Mouse (Mus musculus) heart, embryonic 14.5 days (tissue): Measurements from ENCODE around the gene Csnk2b. TPM values are rescaled to one million over a fixed set of nuclear protein-coding genes. Genes with fewer than 3 reads are reported as not detected.

Experiments used
- ATAC-seq: fragments of 200-750 bp; cut with Nextera tagmentation; 2 replicates; pipeline ENCODE4 v1.8.0; 2017; ENCODE audit warnings: low read depth, moderate TSS enrichment; ENCODE audit not compliant: insufficient number of reproducible peaks, insufficient read depth, low FRiP score
- H3K27ac ChIP-seq, 2 experiments: fragments of 200-500 bp in 1 of 2; fragments of 300-500 bp in 1 of 2; sonication (generic) in 1 of 2; replicated peaks in 1 of 2; 2 replicates each; pipeline ENCODE4 v1.5.1; 2012 to 2014; ENCODE audit warnings: low read depth in 2 of 2, low read length in 2 of 2, control low read depth in 1 of 2, mild to moderate bottlenecking in 1 of 2, mixed read lengths in 1 of 2; ENCODE audit not compliant: control insufficient read depth in 1 of 2, insufficient read depth in 1 of 2
- H3K27me3 ChIP-seq: fragments of 300-500 bp; sonication (generic); 2 replicates; pipeline ENCODE4 v1.6.1; 2014; ENCODE audit warnings: mild to moderate bottlenecking, low read length, control low read depth; ENCODE audit not compliant: control insufficient read depth, insufficient read depth
- H3K36me3 ChIP-seq: fragments of 300-500 bp; sonication (generic); 2 replicates; pipeline ENCODE4 v1.6.1; 2014; ENCODE audit warnings: mild to moderate bottlenecking, control low read depth, low read length, mixed read lengths; ENCODE audit not compliant: control insufficient read depth, insufficient read depth
- H3K4me1 ChIP-seq, 2 experiments: fragments of 200-500 bp in 1 of 2; fragments of 300-500 bp in 1 of 2; sonication (generic) in 1 of 2; 2 replicates each; pipeline ENCODE4 v1.6.1; 2012 to 2014; ENCODE audit warnings: low read length in 2 of 2, control low read depth in 1 of 2, mixed read lengths in 1 of 2; ENCODE audit not compliant: control insufficient read depth in 2 of 2, insufficient read depth in 2 of 2
- H3K4me2 ChIP-seq: fragments of 300-500 bp; sonication (generic); 2 replicates; pipeline ENCODE4 v1.6.1; 2014; ENCODE audit warnings: mild to moderate bottlenecking, low read length
- H3K4me3 ChIP-seq, 2 experiments: fragments of 200-500 bp in 1 of 2; fragments of 300-500 bp in 1 of 2; sonication (generic) in 1 of 2; 2 replicates each; pipeline ENCODE4 v1.5.1; 2012 to 2014; ENCODE audit warnings: low read length in 2 of 2, mild to moderate bottlenecking in 2 of 2, control low read depth in 1 of 2, low read depth in 1 of 2, moderate library complexity in 1 of 2; ENCODE audit not compliant: control insufficient read depth in 1 of 2, insufficient read depth in 1 of 2
- H3K9ac ChIP-seq: fragments of 300-500 bp; sonication (generic); 2 replicates; pipeline ENCODE4 v1.6.1; 2014; ENCODE audit warnings: mild to moderate bottlenecking, low read length
- H3K9me3 ChIP-seq: fragments of 300-500 bp; sonication (generic); 2 replicates; pipeline ENCODE4 v1.6.1; 2016; ENCODE audit warnings: low read length, control low read depth; ENCODE audit not compliant: control insufficient read depth
- WGBS: fragments of 180-500 bp; shearing (Covaris S2); extraction: QIAGEN DNeasy Blood & Tissue Kit; methylation state at CpG from one replicate; pipeline ENCODE4 v1.1.7; 2014; 5-methylcytosine and 5-hydroxymethylcytosine counted together
- polyA plus RNA-seq: library from polyadenylated mRNA; unstranded; fragments of >200 nt; fragmentation: Nextera tagmentation; extraction: Ambion mirVana; gene quantifications from 2 replicates; pipeline ENCODE4 v1.2.1, GENCODE M21; 2014

Csnk2b gene
- polyA plus RNA-seq, 1 experiment from 2014 or later: 234 TPM

GRCm38 (mm10) chr17:35092403-35093198, 29.3 kb downstream of the Csnk2b start:
- Histone ChIP-seq H3K4me1 (peaks cover 5 to 10% of the 10 kb centered on the region in 2 experiments), H3K4me2 (no peak overlapping the region), H3K27me3 (no peaks in the 10 kb centered on the region), H3K36me3 (peaks cover 64% of the 10 kb centered on the region), H3K4me3 (no peak overlapping the region), H3K27ac (no peak overlapping the region), H3K9me3 (no peaks in the 10 kb centered on the region), H3K9ac (no peak overlapping the region)
- ATAC-seq: no peak
- WGBS: 90% methylated on average over 14 of the region's 14 CpGs

GRCm38 (mm10) chr17:35090166-35090932, 31.5 kb downstream of the Csnk2b start:
- Histone ChIP-seq H3K36me3 (peaks cover 42% of the 10 kb centered on the region), H3K27me3 (no peaks in the 10 kb centered on the region), H3K4me2 (peak overlapping the region; percentile 72), H3K9me3 (no peaks in the 10 kb centered on the region), H3K4me3 (peak overlapping the region; percentile 57 to 74; a peak in 3 of 4 replicates), H3K27ac (peak overlapping the region; percentile 0 to 87; a peak in 2 of 4 replicates), H3K9ac (peak overlapping the region; percentile 79), H3K4me1 (peaks cover 5 to 10% of the 10 kb centered on the region in 2 experiments)
- 60% methylated on average over 8 of the region's 8 CpGs for WGBS
- ATAC-seq: no peak

- Histone ChIP-seq H3K9me3 (no peaks in the 10 kb centered on the region), H3K9ac (peak within 1 kb of the TSS; percentile 79), H3K4me2 (peak within 1 kb of the TSS; percentile 72), H3K4me1 (peaks cover 5 to 10% of the 10 kb centered on the region in 2 experiments), H3K4me3 (peak within 1 kb of the TSS; percentile 57 to 74), H3K36me3 (peaks cover 29% of the 10 kb centered on the region), H3K27me3 (no peaks in the 10 kb centered on the region), H3K27ac (peak within 1 kb of the TSS; percentile 87 to 97)
- WGBS: 3% methylated on average over 64 of the region's 67 CpGs
- ATAC-seq: peak; percentile 94
Observed at GRCm38 (mm10) chr17:35088825-35089644, 32.8 kb downstream of the Csnk2b start, which contains the start of gene Abhd16a. TSS of gene Abhd16a (plus strand) at chr17:35089263.

GRCm38 (mm10) chr17:35088151-35088550, 33.7 kb downstream of the Csnk2b start:
- no peak overlapping the region for H3K27ac ChIP-seq
- no peak for ATAC-seq
- H3K4me3 ChIP-seq: no peak overlapping the region
- no peak overlapping the region for H3K4me2 ChIP-seq
- no peaks in the 10 kb centered on the region for H3K9me3 ChIP-seq
- no peak overlapping the region for H3K9ac ChIP-seq
- WGBS: 27% methylated on average over 2 of the region's 2 CpGs
- peaks cover 21% of the 10 kb centered on the region for H3K36me3 ChIP-seq
- no peaks in the 10 kb centered on the region for H3K27me3 ChIP-seq
- peaks cover 5 to 10% of the 10 kb centered on the region in 2 experiments for H3K4me1 ChIP-seq

GRCm38 (mm10) chr17:35085208-35085865, 36.5 kb downstream of the Csnk2b start, which contains the start of gene Ly6g6f:
TSS of gene Ly6g6f (minus strand) at chr17:35085610.
- 54% methylated on average over 7 of the region's 7 CpGs for WGBS
- Histone ChIP-seq H3K9ac (no peak within 1 kb of the TSS), H3K27ac (no peak within 1 kb of the TSS), H3K4me3 (no peak within 1 kb of the TSS), H3K36me3 (no peaks in the 10 kb centered on the region), H3K9me3 (no peaks in the 10 kb centered on the region), H3K4me1 (peaks cover 6 to 8% of the 10 kb centered on the region in 2 experiments), H3K4me2 (no peak within 1 kb of the TSS), H3K27me3 (0 out of 2 replicates have a peak, but pooled peaks cover 4% of the 10 kb centered on the region)
- no peak for ATAC-seq

GRCm38 (mm10) chr17:35083929-35084497, 37.8 kb downstream of the Csnk2b start:
- 62% methylated on average over 3 of the region's 3 CpGs for WGBS
- Histone ChIP-seq H3K4me1 (peaks cover 9 to 11% of the 10 kb centered on the region in 2 experiments), H3K27ac (no peak overlapping the region), H3K27me3 (0 out of 2 replicates have a peak, but pooled peaks cover 4% of the 10 kb centered on the region), H3K9me3 (no peaks in the 10 kb centered on the region), H3K4me3 (no peak overlapping the region), H3K9ac (no peak overlapping the region), H3K36me3 (no peaks in the 10 kb centered on the region), H3K4me2 (no peak overlapping the region)
- ATAC-seq: no peak
